Mouse (Mus musculus) stomach, embryonic 16.5 days (tissue): ENCODE measurements at regions not wholly inside any gene's neighbourhood (a gene's known extent, or its start where the extent isn't known, plus 50 kb on each side); places are given as distances from the start of the nearest gene placed in this dataset.

ENCODE experiments used
- ATAC-seq: fragments of 200-750 bp; cut with Nextera tagmentation; 2 replicates; pipeline ENCODE4 v1.8.0; 2017; ENCODE audit warnings: moderate number of reproducible peaks, moderate TSS enrichment; ENCODE audit not compliant: insufficient read depth, low FRiP score
- H3K27ac ChIP-seq: fragments of 300-500 bp; sonication (generic); 2 replicates; pipeline ENCODE4 v1.5.1; 2014; ENCODE audit warnings: low read length
- H3K27me3 ChIP-seq: fragments of 300-500 bp; sonication (generic); 2 replicates; pipeline ENCODE4 v1.6.1; 2014; ENCODE audit warnings: low read length, control low read depth, mixed read lengths; ENCODE audit not compliant: control insufficient read depth, insufficient read depth
- H3K36me3 ChIP-seq: fragments of 300-500 bp; sonication (generic); 2 replicates; pipeline ENCODE4 v1.6.1; 2014; ENCODE audit warnings: low read length; ENCODE audit not compliant: control insufficient read depth, insufficient read depth
- H3K4me1 ChIP-seq: fragments of 300-500 bp; sonication (generic); 2 replicates; pipeline ENCODE4 v1.6.1; 2014; ENCODE audit warnings: low read length, control low read depth, mixed read lengths; ENCODE audit not compliant: control insufficient read depth, insufficient read depth
- H3K4me2 ChIP-seq: fragments of 300-500 bp; sonication (generic); 2 replicates; pipeline ENCODE4 v1.6.1; 2014; ENCODE audit warnings: low read depth, low read length, mixed read lengths
- H3K4me3 ChIP-seq: fragments of 300-500 bp; sonication (generic); replicated peaks from 2 replicates; pipeline ENCODE4 v1.5.1; 2014; ENCODE audit warnings: mild to moderate bottlenecking, low read length
- H3K9ac ChIP-seq: fragments of 300-500 bp; sonication (generic); 2 replicates; pipeline ENCODE4 v1.6.1; 2014; ENCODE audit warnings: low read length
- H3K9me3 ChIP-seq: fragments of 300-500 bp; sonication (generic); replicated peaks from 2 replicates; pipeline ENCODE4 v1.6.1; 2016; ENCODE audit warnings: low read length, control low read depth; ENCODE audit not compliant: control insufficient read depth
- WGBS: fragments of 180-500 bp; shearing (Covaris S2); extraction: QIAGEN DNeasy Blood & Tissue Kit; methylation state at CpG from one replicate; pipeline ENCODE4 v1.1.7; 2014; 5-methylcytosine and 5-hydroxymethylcytosine counted together

GRCm38 (mm10) chr2:82620553-82620952 lies 322.9 kb upstream of the Fsip2 start:
- H3K4me3 ChIP-seq: no peak overlapping the region
- no peaks in the 10 kb centered on the region for H3K27me3 ChIP-seq
- H3K4me1 ChIP-seq: no peaks in the 10 kb centered on the region
- no peaks in the 10 kb centered on the region for H3K36me3 ChIP-seq
- WGBS: 76% methylated on average over 1 of the region's 1 CpGs
- no peak for ATAC-seq
- H3K27ac ChIP-seq: no peak overlapping the region
- H3K9me3 ChIP-seq: no peaks in the 10 kb centered on the region
- H3K4me2 ChIP-seq: no peak overlapping the region
- H3K9ac ChIP-seq: no peak overlapping the region

GRCm38 (mm10) chr2:82644428-82644827 lies 299.0 kb upstream of the Fsip2 start:
- WGBS: 64% methylated on average over 1 of the region's 1 CpGs
- no peak overlapping the region for H3K4me3 ChIP-seq
- no peak overlapping the region for H3K4me2 ChIP-seq
- no peaks in the 10 kb centered on the region for H3K4me1 ChIP-seq
- no peaks in the 10 kb centered on the region for H3K27me3 ChIP-seq
- no peak for ATAC-seq
- no peaks in the 10 kb centered on the region for H3K36me3 ChIP-seq
- H3K27ac ChIP-seq: no peak overlapping the region
- no peaks in the 10 kb centered on the region for H3K9me3 ChIP-seq
- H3K9ac ChIP-seq: no peak overlapping the region
